Mouse (Mus musculus) frontal cortex, adult (tissue): ENCODE measurements at regions not wholly inside any gene's neighbourhood (a gene's known extent, or its start where the extent isn't known, plus 50 kb on each side); places are given as distances from the start of the nearest gene placed in this dataset.
A peak's percentile ranks its signal among the peaks of the same experiment; 100 is the strongest.
"Not testable (repeated sequence)": the region's sequence is repeated elsewhere in the genome, so short reads cannot be mapped to it uniquely, and the experiment has no call there.

Experiments used
- ATAC-seq: cut with Nextera tagmentation; 2 replicates; pipeline ENCODE4 v1.9.2; 2017; ENCODE audit warnings: mild to moderate bottlenecking, moderate library complexity, mixed read lengths; ENCODE audit not compliant: low TSS enrichment

- ATAC-seq = peak; percentile 66
These were observed 85.3 kb downstream of the Slitrk1 start for GRCm38 (mm10) chr14:108828668-108829067.

- peak; percentile 85 for ATAC-seq
These were observed 92.4 kb downstream of the Slitrk1 start for GRCm38 (mm10) chr14:108821539-108821938.

- no peak for ATAC-seq
These were observed 94.6 kb downstream of the Slitrk1 start for GRCm38 (mm10) chr14:108819370-108819769.

GRCm38 (mm10) chr14:108805394-108805982 lies 108.5 kb downstream of the Slitrk1 start:
- peak; percentile 64 for ATAC-seq

- no peak for ATAC-seq
These were observed 115.1 kb downstream of the Slitrk1 start for GRCm38 (mm10) chr14:108798884-108799283.

GRCm38 (mm10) chr14:108792445-108792844 lies 121.5 kb downstream of the Slitrk1 start:
- ATAC-seq = no peak

GRCm38 (mm10) chr14:108791296-108791695 lies 122.7 kb downstream of the Slitrk1 start:
- peak; percentile 94 for ATAC-seq

- no peak for ATAC-seq
These were observed 165.2 kb downstream of the Slitrk1 start for GRCm38 (mm10) chr14:108748730-108749129.

GRCm38 (mm10) chr14:108711811-108712210 lies 202.1 kb downstream of the Slitrk1 start:
- no peak for ATAC-seq

GRCm38 (mm10) chr14:108709101-108709631 lies 204.8 kb downstream of the Slitrk1 start:
- ATAC-seq = no peak

GRCm38 (mm10) chr14:108704662-108705061 lies 209.3 kb downstream of the Slitrk1 start:
- ATAC-seq = not testable (repeated sequence)

- ATAC-seq = peak; percentile 78
These were observed 249.1 kb downstream of the Slitrk1 start for GRCm38 (mm10) chr14:108664864-108665263.

GRCm38 (mm10) chr14:108638291-108638690 lies 275.7 kb downstream of the Slitrk1 start:
- no peak for ATAC-seq

- no peak for ATAC-seq
These were observed 278.7 kb downstream of the Slitrk1 start for GRCm38 (mm10) chr14:108635266-108635665.

GRCm38 (mm10) chr14:108610028-108610427 lies 303.9 kb downstream of the Slitrk1 start:
- ATAC-seq = peak; percentile 77
